ENCODE assay signal across 25 mouse cellular contexts in the genomic region with DNA sequence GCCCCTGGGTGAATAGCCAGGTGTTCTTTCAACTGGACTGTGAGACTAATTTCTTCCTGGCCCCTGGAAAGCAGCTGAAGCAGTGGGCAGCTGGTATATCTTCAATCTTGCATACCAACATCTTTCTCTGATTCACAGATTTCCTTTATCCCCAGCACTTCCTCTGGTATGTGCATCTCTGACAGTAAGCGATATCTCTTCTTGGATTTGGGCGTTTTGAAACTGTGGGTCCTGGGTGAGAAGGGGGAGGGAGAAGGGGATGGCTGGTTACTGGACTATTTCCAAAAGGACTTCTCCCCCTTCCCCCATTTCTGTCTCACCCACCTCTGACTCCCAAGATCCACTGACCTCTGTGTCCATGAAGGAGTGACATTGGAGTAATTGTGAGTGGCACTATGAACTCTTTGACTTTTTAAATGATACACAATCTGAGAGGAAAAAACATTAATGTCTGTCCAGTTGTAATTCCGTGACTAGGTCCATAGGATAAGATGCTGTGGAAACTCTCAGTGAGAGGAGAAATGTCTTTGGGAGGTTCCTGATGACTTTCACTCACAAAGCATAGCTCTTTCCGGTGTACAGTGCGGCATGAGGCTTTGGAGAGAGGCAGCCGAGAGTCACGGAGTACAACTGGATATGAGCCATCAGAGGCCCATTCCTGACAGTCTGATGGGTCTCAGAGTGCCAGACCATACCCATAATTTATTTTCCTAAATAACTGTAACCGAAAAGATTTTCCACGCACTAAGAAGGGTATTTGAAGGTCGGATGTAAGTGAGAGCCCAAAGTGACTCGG.
"Had no signal": no experiment of that assay in that cellular context is flagged by ENCODE, and none has a peak within 500 bp of the region (broad histone marks: within the 10 kb centered on the region; RNA-seq: fewer than 3 reads in every experiment).

No protein-coding gene starts in this region.

- H3K4me1 ChIP-seq: hindbrain, embryonic 13.5 days; hindbrain, embryonic 15.5 days; kidney, embryonic 15.5 days; limb, embryonic 12.5 days had no signal

- H3K27ac ChIP-seq: heart, adult 2 months; heart, embryonic 10.5 days; hindbrain, embryonic 13.5 days; hindbrain, embryonic 15.5 days; hindbrain, postnatal 0 days; kidney, embryonic 15.5 days; kidney, postnatal 0 days; limb, embryonic 12.5 days; limb, embryonic 15.5 days had no signal

- H3K4me3 ChIP-seq: heart, adult 2 months; heart, embryonic 10.5 days; heart, embryonic 12.5 days; hindbrain, embryonic 13.5 days; hindbrain, embryonic 15.5 days; kidney, embryonic 15.5 days; limb, embryonic 12.5 days; limb, embryonic 15.5 days had no signal

- H3K9ac ChIP-seq: forebrain, postnatal 0 days; heart, embryonic 12.5 days; hindbrain, embryonic 13.5 days; hindbrain, embryonic 15.5 days; kidney, embryonic 15.5 days; limb, embryonic 12.5 days; limb, embryonic 15.5 days had no signal

- H3K36me3 ChIP-seq: heart, embryonic 10.5 days; heart, embryonic 12.5 days; hindbrain, embryonic 13.5 days; hindbrain, embryonic 15.5 days; kidney, embryonic 15.5 days; limb, embryonic 12.5 days; limb, embryonic 15.5 days had no signal

- ATAC-seq: forebrain, postnatal 0 days; hindbrain, postnatal 0 days; intestine, embryonic 16.5 days had no signal

- H3K9me3 ChIP-seq: heart, embryonic 10.5 days; heart, embryonic 12.5 days; hindbrain, embryonic 13.5 days; hindbrain, embryonic 15.5 days; kidney, embryonic 15.5 days; limb, embryonic 12.5 days; limb, embryonic 15.5 days had no signal

- H3K4me2 ChIP-seq: heart, embryonic 12.5 days; hindbrain, embryonic 13.5 days; hindbrain, embryonic 15.5 days; kidney, embryonic 15.5 days; limb, embryonic 12.5 days; limb, embryonic 15.5 days had no signal

- DNase-seq: forebrain, postnatal 0 days; gastrocnemius, postnatal 14 days; gastrocnemius, postnatal 36 days; heart, adult 11 months; heart, adult 2 months; heart, postnatal 14 days; heart, postnatal 36 days; kidney, adult 11 months; kidney, adult 2 months; kidney, adult 9 months; kidney, postnatal 14 days; kidney, postnatal 36 days; layer of hippocampus, adult 9-11 months; layer of hippocampus, postnatal 36 days; left cerebral cortex, postnatal 4 days had no signal

- H3K27me3 ChIP-seq: heart, embryonic 12.5 days; hindbrain, embryonic 15.5 days; kidney, embryonic 15.5 days; limb, embryonic 15.5 days had no signal
